Mouse (Mus musculus) ES-E14 (cell line): ENCODE measurements at regions not wholly inside any gene's neighbourhood (a gene's known extent, or its start where the extent isn't known, plus 50 kb on each side); places are given as distances from the start of the nearest gene placed in this dataset.

Experiments used
- DNase-seq: peaks from one replicate; pipeline ENCODE4 v3.0.0-alpha.2; 2013; ENCODE audit warnings: low read depth, low spot score
- H3K27ac ChIP-seq: 2 replicates; pipeline ENCODE4 v1.5.1; 2012; ENCODE audit warnings: low read depth, mild to moderate bottlenecking, low read length, moderate library complexity, mixed read lengths; ENCODE audit not compliant: poor library complexity, insufficient read depth, severe bottlenecking
- H3K36me3 ChIP-seq: 2 replicates; pipeline ENCODE4 v1.6.1; 2012; ENCODE audit warnings: mild to moderate bottlenecking, low read length, moderate library complexity, mixed read lengths; ENCODE audit not compliant: control insufficient read depth, poor library complexity, insufficient read depth, severe bottlenecking
- H3K4me1 ChIP-seq, 2 experiments: fragments of 150-350 bp in 1 of 2; sonication (generic) in 1 of 2; 2 replicates each; pipeline ENCODE4 v1.6.1; 2012; ENCODE audit warnings: low read length in 2 of 2, mild to moderate bottlenecking in 1 of 2, mixed read lengths in 1 of 2; ENCODE audit not compliant: control insufficient read depth in 2 of 2, insufficient read depth in 2 of 2, poor library complexity in 1 of 2
- H3K4me3 ChIP-seq, 2 experiments: fragments of 150-350 bp in 1 of 2; sonication (generic) in 1 of 2; 2 replicates each; pipeline ENCODE4 v1.5.1; 2012; ENCODE audit warnings: low read length in 2 of 2, low read depth in 1 of 2, mild to moderate bottlenecking in 1 of 2, mixed read lengths in 1 of 2; ENCODE audit not compliant: insufficient read depth in 1 of 2, poor library complexity in 1 of 2, severe bottlenecking in 1 of 2
- H3K9ac ChIP-seq: 2 replicates; pipeline ENCODE4 v1.6.1; 2012; ENCODE audit warnings: low read depth, mild to moderate bottlenecking, low read length, mixed read lengths; ENCODE audit not compliant: poor library complexity, insufficient read depth, severe bottlenecking
- H3K9me3 ChIP-seq: fragments of 150-350 bp; sonication (generic); 2 replicates; pipeline ENCODE4 v1.6.1; 2012; ENCODE audit warnings: low read depth, mild to moderate bottlenecking, low read length; ENCODE audit not compliant: control insufficient read depth, insufficient read depth
- CHD2 ChIP-seq: IDR thresholded peaks from 2 replicates; pipeline ENCODE4 v1.6.1; 2014; ENCODE audit warnings: mild to moderate bottlenecking, low read depth, low read length, inconsistent platforms
- HCFC1 ChIP-seq: IDR thresholded peaks from 2 replicates; pipeline ENCODE4 v1.6.1; 2012; ENCODE audit warnings: low read length, inconsistent platforms, borderline replicate concordance; ENCODE audit not compliant: insufficient read depth
- MAFK ChIP-seq: IDR thresholded peaks from 2 replicates; pipeline ENCODE4 v1.6.1; 2014; ENCODE audit warnings: mild to moderate bottlenecking, low read depth, low read length, inconsistent platforms; ENCODE audit not compliant: insufficient read depth
- ZC3H11A ChIP-seq: IDR thresholded peaks from 2 replicates; pipeline ENCODE4 v1.6.1; 2012; ENCODE audit warnings: low read depth, mild to moderate bottlenecking, inconsistent platforms, low read length, borderline replicate concordance
- ZNF384 ChIP-seq: IDR thresholded peaks from 2 replicates; pipeline ENCODE4 v1.6.1; 2012; ENCODE audit warnings: low read depth, low read length, inconsistent platforms
- in situ Hi-C, 2 experiments: fragments of 600-800 bp; cut with MboI; formaldehyde crosslinking; loops; one replicate each; pipeline ENCODE4 v1.15.1; 2025; ENCODE audit warnings: low sequenced_read_pairs in 2 of 2, inconsistent platforms in 1 of 2; ENCODE audit not compliant: unreplicated experiment in 2 of 2

GRCm38 (mm10) chr1:186317285-186317684 is 200.2 kb upstream of the Lyplal1 start:
- Histone ChIP-seq H3K4me3 (no peak overlapping the region), H3K36me3 (no peaks in the 10 kb centered on the region), H3K4me1 (no peaks in the 10 kb centered on the region), H3K27ac (no peak overlapping the region), H3K9me3 (no peaks in the 10 kb centered on the region), H3K9ac (no peak overlapping the region)
- TF ChIP-seq ZNF384 (no peak), HCFC1 (no peak), CHD2 (no peak), MAFK (no peak), ZC3H11A (no peak)
- no peak for DNase-seq
- in situ Hi-C loops, result no loop called here

- H3K9me3 ChIP-seq, result no peaks in the 10 kb centered on the region
- H3K4me3 ChIP-seq, result no peak overlapping the region
- H3K4me1 ChIP-seq, result no peaks in the 10 kb centered on the region
- DNase-seq, result no peak
- TF ChIP-seq MAFK, result no peak
- TF ChIP-seq ZC3H11A, result no peak
- no peak for TF ChIP-seq HCFC1
- no peak for TF ChIP-seq ZNF384
- no peak for TF ChIP-seq CHD2
- in situ Hi-C loops, result no loop called here
- H3K36me3 ChIP-seq, result no peaks in the 10 kb centered on the region
- no peak overlapping the region for H3K9ac ChIP-seq
- no peak overlapping the region for H3K27ac ChIP-seq
Measured at GRCm38 (mm10) chr1:186314180-186314579, 197.1 kb upstream of the Lyplal1 start.

- Histone ChIP-seq H3K4me1 (no peaks in the 10 kb centered on the region), H3K36me3 (no peaks in the 10 kb centered on the region), H3K4me3 (no peak overlapping the region), H3K27ac (no peak overlapping the region), H3K9ac (no peak overlapping the region), H3K9me3 (no peaks in the 10 kb centered on the region)
- no peak for DNase-seq
- TF ChIP-seq ZC3H11A (no peak), ZNF384 (no peak), MAFK (no peak), CHD2 (no peak), HCFC1 (no peak)
- in situ Hi-C loops, result no loop called here
Measured at GRCm38 (mm10) chr1:186312698-186313097, 195.6 kb upstream of the Lyplal1 start.

GRCm38 (mm10) chr1:186312008-186312407 is 194.9 kb upstream of the Lyplal1 start:
- in situ Hi-C loops, result no loop called here
- no peaks in the 10 kb centered on the region for H3K9me3 ChIP-seq
- no peak for DNase-seq
- H3K9ac ChIP-seq, result no peak overlapping the region
- no peak overlapping the region for H3K27ac ChIP-seq
- H3K4me3 ChIP-seq, result no peak overlapping the region
- no peaks in the 10 kb centered on the region for H3K36me3 ChIP-seq
- no peaks in the 10 kb centered on the region for H3K4me1 ChIP-seq
- no peak for TF ChIP-seq ZC3H11A
- TF ChIP-seq HCFC1, result no peak
- TF ChIP-seq MAFK, result no peak
- no peak for TF ChIP-seq ZNF384
- no peak for TF ChIP-seq CHD2

- Histone ChIP-seq H3K4me3 (no peak overlapping the region), H3K27ac (no peak overlapping the region), H3K36me3 (no peaks in the 10 kb centered on the region), H3K9me3 (no peaks in the 10 kb centered on the region), H3K4me1 (no peaks in the 10 kb centered on the region), H3K9ac (no peak overlapping the region)
- in situ Hi-C loops, result no loop called here
- TF ChIP-seq CHD2, result no peak
- TF ChIP-seq ZC3H11A, result no peak
- TF ChIP-seq HCFC1, result no peak
- DNase-seq, result no peak
Measured at GRCm38 (mm10) chr1:186307627-186308026, 190.5 kb upstream of the Lyplal1 start.
